Mouse (Mus musculus): ENCODE results near the gene Fgd4. TPM values are rescaled to one million over a fixed set of nuclear protein-coding genes. Genes with fewer than 3 reads are reported as not detected.

Fgd4 gene
- total RNA-seq (2021), result 18.5 and 19.4 TPM in 2 replicates
- long read RNA-seq, full-length matches to known transcripts, result 2 of 6 reads
- long read RNA-seq, partial matches to known transcripts, result 2 of 6 reads
- long read RNA-seq, other reads (novel, unspliced or antisense), result 2 of 6 reads

GRCm38 (mm10) chr16:16600461-16600860 lies at the start of gene Fgd4:
TSS of gene Fgd4 (minus strand) at chr16:16600549.
- DNase-seq, result no peak

GRCm38 (mm10) chr16:16645148-16645547 lies 44.8 kb upstream of the Fgd4 start:
- DNase-seq, result no peak

- DNase-seq, result no peak
These were observed 33.4 kb upstream of the Fgd4 start for GRCm38 (mm10) chr16:16633730-16634129.

- peak; percentile 64 for DNase-seq
These were observed 555 bp downstream of the Fgd4 start for GRCm38 (mm10) chr16:16599586-16600401.

- no peak for DNase-seq
These were observed 3.8 kb downstream of the Fgd4 start for GRCm38 (mm10) chr16:16596582-16596981.

- DNase-seq, result no peak
These were observed 7.7 kb downstream of the Fgd4 start for GRCm38 (mm10) chr16:16592622-16593021.

- peak; percentile 65 for DNase-seq
These were observed 15.8 kb downstream of the Fgd4 start for GRCm38 (mm10) chr16:16584409-16585032.

- no peak for DNase-seq
These were observed 23.8 kb downstream of the Fgd4 start for GRCm38 (mm10) chr16:16576556-16576955.

- DNase-seq, result no peak
These were observed 25.8 kb downstream of the Fgd4 start for GRCm38 (mm10) chr16:16574508-16574907.

- DNase-seq, result no peak
These were observed 27.2 kb downstream of the Fgd4 start for GRCm38 (mm10) chr16:16573167-16573566.

GRCm38 (mm10) chr16:16571356-16571755 lies 29.0 kb downstream of the Fgd4 start:
- no peak for DNase-seq

- no peak for DNase-seq
These were observed 33.6 kb downstream of the Fgd4 start for GRCm38 (mm10) chr16:16566786-16567185.

- no peak for DNase-seq
These were observed 34.1 kb downstream of the Fgd4 start for GRCm38 (mm10) chr16:16566215-16566614.

GRCm38 (mm10) chr16:16565786-16566185 lies 34.6 kb downstream of the Fgd4 start:
- DNase-seq, result no peak

GRCm38 (mm10) chr16:16560718-16561117 lies 39.6 kb downstream of the Fgd4 start:
- DNase-seq, result no peak

- DNase-seq, result peak; percentile 37
These were observed 40.3 kb downstream of the Fgd4 start for GRCm38 (mm10) chr16:16559878-16560531.

GRCm38 (mm10) chr16:16559016-16559877 lies 41.1 kb downstream of the Fgd4 start:
- no peak for DNase-seq

GRCm38 (mm10) chr16:16557738-16558137 lies 42.6 kb downstream of the Fgd4 start:
- no peak for DNase-seq

GRCm38 (mm10) chr16:16554098-16554497 lies 46.3 kb downstream of the Fgd4 start:
- DNase-seq, result no peak

GRCm38 (mm10) chr16:16552197-16552596 lies 48.2 kb downstream of the Fgd4 start:
- no peak for DNase-seq

GRCm38 (mm10) chr16:16549105-16549504 lies 51.2 kb downstream of the Fgd4 start:
- DNase-seq, result no peak

GRCm38 (mm10) chr16:16546657-16547056 lies 53.7 kb downstream of the Fgd4 start:
- no peak for DNase-seq

Measured in adrenal gland, postnatal 25 days (tissue).